Mouse (Mus musculus): ENCODE measurements around the gene Slc6a20b. TPM values are rescaled to one million over a fixed set of nuclear protein-coding genes. Genes with fewer than 3 reads are reported as not detected.

Gene Slc6a20b
- polyA plus RNA-seq, 1 experiment from 2014 or later: 0.35 TPM

Other genes with a start within 250 kb of the Slc6a20b start
- gene Limd1, start 153.9 kb downstream of the Slc6a20b start, polyA plus RNA-seq (2014; fragmentation: Nextera tagmentation; extraction: Ambion mirVana): 62.1 and 67.1 TPM in 2 replicates
- gene Sacm1l, start 102.8 kb downstream of the Slc6a20b start, polyA plus RNA-seq (2014; fragmentation: Nextera tagmentation; extraction: Ambion mirVana): 51.0 and 55.8 TPM in 2 replicates
- gene Ccr9, start 45.9 kb upstream of the Slc6a20b start, polyA plus RNA-seq (2014; fragmentation: Nextera tagmentation; extraction: Ambion mirVana): 0.41 and 0.55 TPM in 2 replicates
- 3.3 and 3.6 TPM in 2 replicates for gene Slc6a20a, start 46.3 kb upstream of the Slc6a20b start, polyA plus RNA-seq (2014; fragmentation: Nextera tagmentation; extraction: Ambion mirVana)
- 43.2 and 51.0 TPM in 2 replicates for gene Lztfl1, start 85.1 kb upstream of the Slc6a20b start, polyA plus RNA-seq (2014; fragmentation: Nextera tagmentation; extraction: Ambion mirVana)
- gene Cxcr6, start 173.9 kb upstream of the Slc6a20b start, polyA plus RNA-seq (2014; fragmentation: Nextera tagmentation; extraction: Ambion mirVana): 1.3 and 1.9 TPM in 2 replicates
- gene Fyco1, start 219.3 kb upstream of the Slc6a20b start, polyA plus RNA-seq (2014; fragmentation: Nextera tagmentation; extraction: Ambion mirVana): 12.8 and 13.8 TPM in 2 replicates
- gene Xcr1, start 229.5 kb upstream of the Slc6a20b start, polyA plus RNA-seq (2014; fragmentation: Nextera tagmentation; extraction: Ambion mirVana): 0.04 and 0.05 TPM in 2 replicates